Mouse (Mus musculus) hindbrain, embryonic 14.5 days (tissue): ENCODE results near the gene Copz1. TPM values are rescaled to one million over a fixed set of nuclear protein-coding genes. Genes with fewer than 3 reads are reported as not detected.

Experiments used
- ATAC-seq: fragments of 200-750 bp; cut with Nextera tagmentation; 2 replicates; pipeline ENCODE4 v1.8.0; 2017; ENCODE audit warnings: moderate number of reproducible peaks, mild to moderate bottlenecking, moderate TSS enrichment, moderate library complexity; ENCODE audit not compliant: low FRiP score
- DNase-seq: peaks from one replicate; pipeline ENCODE4 v3.0.0-alpha.2; 2015; ENCODE audit warnings: low spot score
- H3K27ac ChIP-seq: fragments of 300-500 bp; sonication (generic); 2 replicates; pipeline ENCODE4 v1.5.1; 2014; ENCODE audit warnings: mild to moderate bottlenecking, moderate library complexity
- H3K27me3 ChIP-seq: fragments of 300-500 bp; sonication (generic); 2 replicates; pipeline ENCODE4 v1.6.1; 2014; ENCODE audit warnings: mild to moderate bottlenecking, low read length, mixed read lengths; ENCODE audit not compliant: control insufficient read depth, insufficient read depth
- H3K36me3 ChIP-seq: fragments of 300-500 bp; sonication (generic); replicated peaks from 2 replicates; pipeline ENCODE4 v1.6.1; 2014; ENCODE audit not compliant: control insufficient read depth, insufficient read depth
- H3K4me1 ChIP-seq: fragments of 300-500 bp; sonication (generic); replicated peaks from 2 replicates; pipeline ENCODE4 v1.6.1; 2014; ENCODE audit warnings: antibody characterized with exemption, low read length, mixed read lengths; ENCODE audit not compliant: control insufficient read depth, insufficient read depth
- H3K4me2 ChIP-seq: fragments of 300-500 bp; sonication (generic); replicated peaks from 2 replicates; pipeline ENCODE4 v1.6.1; 2014; ENCODE audit warnings: mild to moderate bottlenecking, moderate library complexity
- H3K4me3 ChIP-seq: fragments of 300-500 bp; sonication (generic); replicated peaks from 2 replicates; pipeline ENCODE4 v1.5.1; 2014; ENCODE audit warnings: mild to moderate bottlenecking, low read length
- H3K9ac ChIP-seq: fragments of 300-500 bp; sonication (generic); 2 replicates; pipeline ENCODE4 v1.6.1; 2014
- H3K9me3 ChIP-seq: fragments of 300-500 bp; sonication (generic); 2 replicates; pipeline ENCODE4 v1.6.1; 2016; ENCODE audit warnings: low read length; ENCODE audit not compliant: control insufficient read depth
- WGBS: fragments of 180-500 bp; shearing (Covaris S2); extraction: QIAGEN DNeasy Blood & Tissue Kit; methylation state at CpG from one replicate; pipeline ENCODE4 v1.1.7; 2014; 5-methylcytosine and 5-hydroxymethylcytosine counted together
- microRNA counts: library from miRNA; unstranded; fragments of <30 nt; microRNA quantifications from one replicate; lab custom pipeline; 2016
- microRNA-seq: library from miRNA; unstranded; fragments of <30 nt; microRNA quantifications from one replicate; pipeline ENCODE4, GENCODE M21; 2016
- polyA plus RNA-seq: library from polyadenylated mRNA; unstranded; fragments of >200 nt; fragmentation: Nextera tagmentation; extraction: Ambion mirVana; gene quantifications from 2 replicates; pipeline ENCODE4 v1.2.1, GENCODE M21; 2014

Copz1 gene
- polyA plus RNA-seq, 1 experiment from 2014 or later = 214 TPM

- no peak for ATAC-seq
These were observed 73.3 kb downstream of the Copz1 start for GRCm38 (mm10) chr15:103345789-103346188.

DNA sequence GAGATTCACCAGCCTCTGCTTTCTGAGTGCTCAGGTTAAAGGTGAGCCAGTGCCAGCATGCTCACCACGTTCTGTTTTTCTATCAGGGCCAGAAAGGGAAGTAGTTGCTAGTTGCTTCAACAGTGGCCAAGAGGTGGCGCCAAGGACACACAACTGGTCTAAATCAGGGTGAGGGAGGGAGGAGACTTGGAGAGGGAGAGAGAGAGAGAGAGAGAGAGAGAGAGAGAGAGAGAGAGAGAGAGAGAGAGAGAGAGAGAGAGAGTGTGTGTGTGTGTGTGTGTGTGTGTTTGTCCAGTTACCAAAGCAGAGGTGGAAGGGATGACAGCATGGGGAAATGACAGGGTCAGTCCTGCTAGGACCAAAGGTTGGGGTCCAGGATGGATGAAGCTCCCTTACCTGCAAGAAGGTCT is 74.8 kb downstream of the Copz1 start:
- Histone ChIP-seq H3K9ac (no peak overlapping the region), H3K36me3 (no peaks in the 10 kb centered on the region), H3K4me2 (no peak overlapping the region), H3K27me3 (no peaks in the 10 kb centered on the region), H3K4me1 (no peaks in the 10 kb centered on the region), H3K4me3 (no peak overlapping the region), H3K9me3 (no peaks in the 10 kb centered on the region), H3K27ac (no peak overlapping the region)
- DNase-seq = peak; percentile 68
- ATAC-seq = no peak
- WGBS = 4% methylated on average over 2 of the region's 2 CpGs

More at GRCm38 (mm10) chr15:103345789-103346188, 73.3 kb downstream of the Copz1 start:
- H3K9me3 ChIP-seq = no peaks in the 10 kb centered on the region
- H3K36me3 ChIP-seq = no peaks in the 10 kb centered on the region
- DNase-seq = no peak
- H3K27ac ChIP-seq = no peak overlapping the region
- H3K9ac ChIP-seq = no peak overlapping the region
- no peak overlapping the region for H3K4me3 ChIP-seq
- H3K4me2 ChIP-seq = no peak overlapping the region
- WGBS = 86% methylated on average over 6 of the region's 6 CpGs
- H3K4me1 ChIP-seq = no peaks in the 10 kb centered on the region
- no peaks in the 10 kb centered on the region for H3K27me3 ChIP-seq

MicroRNAs encoded within 50 kb of the gene (microRNA counts, 519-probe panel; counts per million panel counts)
- 5,177 counts per million, percentile 60 among the panel's probes with 10 or more counts for microRNA mmu-miR-148b (lab: Ali Mortazavi, UCI)

Small RNAs within 50 kb of the gene (microRNA-seq; reads per million reads assigned to microRNA genes)
- gene Mir148b = 308 reads per million, percentile 65 among the genes with 10 or more reads in this experiment

Other genes with a start within 250 kb of the Copz1 start
- 37.6 and 40.8 TPM in 2 replicates for gene Smug1, start 105.6 kb upstream of the Copz1 start, polyA plus RNA-seq
- gene Cbx5, start 32.9 kb upstream of the Copz1 start, polyA plus RNA-seq = 153 and 171 TPM in 2 replicates
- gene Hnrnpa1, start 32.3 kb upstream of the Copz1 start, polyA plus RNA-seq = 526 and 623 TPM in 2 replicates
- gene Nfe2, start 14.3 kb upstream of the Copz1 start, polyA plus RNA-seq = 0.90 and 1.1 TPM in 2 replicates
- 0.12 and 0.39 TPM in 2 replicates for gene Gpr84, start 37.9 kb downstream of the Copz1 start, polyA plus RNA-seq
- gene Zfp385a, start 67.4 kb downstream of the Copz1 start, polyA plus RNA-seq = 25.7 and 25.9 TPM in 2 replicates
- 7.7 and 8.1 TPM in 2 replicates for gene Itga5, start 94.0 kb downstream of the Copz1 start, polyA plus RNA-seq
- not detected in 2 replicates for gene Gtsf1, start 157.8 kb downstream of the Copz1 start, polyA plus RNA-seq
- not detected in 2 replicates for gene Gtsf2, start 175.8 kb downstream of the Copz1 start, polyA plus RNA-seq
- gene Nckap1l, start 181.1 kb downstream of the Copz1 start, polyA plus RNA-seq = 2.0 and 2.2 TPM in 2 replicates
- 88.9 and 90.0 TPM in 2 replicates for gene Pde1b, start 230.3 kb downstream of the Copz1 start, polyA plus RNA-seq